Mouse (Mus musculus) CH12.LX (cell line): ENCODE data around the gene AC134908.4.

Source experiments
- BHLHE40 ChIP-seq: IDR thresholded peaks from 2 replicates; pipeline ENCODE4 v1.6.1; 2011; ENCODE audit warnings: mild to moderate bottlenecking, low read depth, low read length, improper control_type of control experiment
- CTCF ChIP-seq, 2 experiments: IDR thresholded peaks in 1 of 2; conservative IDR thresholded peaks in 1 of 2; 2 replicates each; pipeline ENCODE4 v1.5.1; 2011 to 2012; ENCODE audit warnings: low read depth in 2 of 2, low read length in 2 of 2, improper control_type of control experiment in 1 of 2, inconsistent platforms in 1 of 2, mild to moderate bottlenecking in 1 of 2, moderate library complexity in 1 of 2
- EP300 ChIP-seq: IDR thresholded peaks from 2 replicates; pipeline ENCODE4 v1.6.1; 2011; ENCODE audit warnings: low read length, improper control_type of control experiment
- HCFC1 ChIP-seq: IDR thresholded peaks from 2 replicates; pipeline ENCODE4 v1.6.1; 2012; ENCODE audit warnings: low read depth, mild to moderate bottlenecking, inconsistent platforms, low read length, improper control_type of control experiment
- MEF2A ChIP-seq: IDR thresholded peaks from 2 replicates; pipeline ENCODE4 v1.6.1; 2014; ENCODE audit warnings: low read depth, mild to moderate bottlenecking, inconsistent platforms, low read length, improper control_type of control experiment, borderline replicate concordance
- NRF1 ChIP-seq: IDR thresholded peaks from 2 replicates; pipeline ENCODE4 v1.6.1; 2014; ENCODE audit warnings: low read depth, mild to moderate bottlenecking, inconsistent platforms, low read length, improper control_type of control experiment, moderate library complexity
- PAX5 ChIP-seq: IDR thresholded peaks from 2 replicates; pipeline ENCODE4 v1.6.1; 2012; ENCODE audit warnings: low read length, inconsistent platforms, mixed read lengths
- POLR2A ChIP-seq: IDR thresholded peaks from 2 replicates; pipeline ENCODE4 v1.6.1; 2011; ENCODE audit warnings: low read depth, mild to moderate bottlenecking, improper control_type of control experiment, low read length
- TBP ChIP-seq: conservative IDR thresholded peaks from 2 replicates; pipeline ENCODE4 v1.6.1; 2011; ENCODE audit warnings: low read depth, low read length, improper control_type of control experiment
- UBTF ChIP-seq: IDR thresholded peaks from 2 replicates; pipeline ENCODE4 v1.6.1; 2012; ENCODE audit warnings: low read depth, mild to moderate bottlenecking, inconsistent platforms, low read length, improper control_type of control experiment, moderate library complexity
- USF2 ChIP-seq: conservative IDR thresholded peaks from 2 replicates; pipeline ENCODE4 v1.6.1; 2011; ENCODE audit warnings: low read depth, low read length, improper control_type of control experiment
- ZKSCAN1 ChIP-seq: IDR thresholded peaks from 2 replicates; pipeline ENCODE4 v1.6.1; 2012; ENCODE audit warnings: low read depth, inconsistent platforms, low read length, improper control_type of control experiment, borderline replicate concordance
- ZNF384 ChIP-seq: IDR thresholded peaks from 2 replicates; pipeline ENCODE4 v1.6.1; 2012; ENCODE audit warnings: low read depth, low read length, improper control_type of control experiment, inconsistent platforms

GRCm38 (mm10) chr17:25794998-25795397 is 461 bp downstream of the AC134908.4 start:
- TF ChIP-seq ZNF384 (no peak), UBTF (no peak), PAX5 (no peak), HCFC1 (no peak), TBP (no peak), ZKSCAN1 (no peak), BHLHE40 (no peak), POLR2A (no peak), CTCF (conservative IDR thresholded peaks at IDR 0.05 in 1 of 2, IDR thresholded peaks at IDR 0.05 in 1 of 2; ENCODE audit: low read depth in 2 of 2, low read length in 2 of 2) (no peak), EP300 (no peak), MEF2A (no peak), USF2 (no peak), NRF1 (no peak)
